Mouse (Mus musculus): ENCODE results near the gene Nav2. TPM values are rescaled to one million over a fixed set of nuclear protein-coding genes. Genes with fewer than 3 reads are reported as not detected.
A peak's percentile ranks its signal among the peaks of the same experiment; 100 is the strongest.

Gene Nav2
- polyA plus RNA-seq, 1 experiment from 2014 or later: 22.4 TPM

DNA sequence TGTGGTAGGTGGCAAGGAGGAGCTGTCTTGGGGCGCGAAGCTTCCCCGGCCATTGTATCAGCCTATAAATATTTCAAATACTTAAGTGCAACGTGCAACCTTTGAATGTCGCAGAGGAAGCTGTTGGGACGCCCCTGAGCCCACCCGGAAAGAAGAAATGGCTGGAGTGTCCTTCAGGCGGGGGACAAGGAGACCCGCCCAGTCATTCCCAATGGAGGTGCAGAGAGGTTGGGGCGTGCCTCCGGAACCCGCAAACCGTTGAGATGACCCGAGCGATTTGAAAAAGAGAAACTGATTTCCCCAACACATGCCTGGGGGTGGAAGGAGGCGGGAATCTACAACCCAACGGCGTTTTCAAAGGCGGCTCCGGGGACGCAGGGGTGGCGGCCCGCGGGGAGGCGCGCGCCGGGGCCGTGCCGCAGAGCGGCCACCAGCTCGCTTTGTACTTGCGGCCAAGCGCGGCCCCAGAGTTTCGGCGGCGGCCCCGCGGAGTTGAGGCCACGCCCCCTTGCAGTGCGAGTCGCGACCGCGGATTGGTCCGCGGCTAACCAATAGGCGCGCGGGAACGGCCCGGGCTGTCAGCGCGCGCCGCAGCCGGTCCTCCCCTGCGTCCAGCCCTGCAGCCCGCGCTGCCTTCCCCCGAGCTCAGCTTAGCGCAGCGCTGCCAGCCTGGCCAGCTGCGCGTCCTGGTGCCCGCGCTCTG is 337.2 kb downstream of the Nav2 start:
- H3K27me3 ChIP-seq (replicated peaks; ENCODE audit: insufficient read depth, low read length): no peaks in the 10 kb centered on the region
- TF ChIP-seq EP300 (IDR thresholded peaks at IDR 0.05) (no peak), CTCF (IDR thresholded peaks at IDR 0.05) (no peak)
- WGBS: under 1% methylated on average over 56 of the region's 68 CpGs
- H3K4me1 ChIP-seq (ENCODE audit: insufficient read depth, low read depth, low read length): peaks cover 17% of the 10 kb centered on the region; the same call in 1 of the 2 replicates
- peak; percentile 95 for ATAC-seq
- H3K4me3 ChIP-seq (ENCODE audit: low read depth, low read length): peak overlapping the region; percentile 52
- peak overlapping the region; percentile 44 for H3K9ac ChIP-seq (replicated peaks; ENCODE audit: low read depth)
- no peaks in the 10 kb centered on the region for H3K36me3 ChIP-seq (ENCODE audit: insufficient read depth, low read length)
- peak overlapping the region; percentile 73 for H3K27ac ChIP-seq (ENCODE audit: low read length)
- DNase-seq (ENCODE audit: low spot score): peak; percentile 97
- H3K9me3 ChIP-seq (ENCODE audit: low read length): no peaks in the 10 kb centered on the region
- H3K4me2 ChIP-seq (replicated peaks; ENCODE audit: low read depth, low read length): peak overlapping the region; percentile 88

DNA sequence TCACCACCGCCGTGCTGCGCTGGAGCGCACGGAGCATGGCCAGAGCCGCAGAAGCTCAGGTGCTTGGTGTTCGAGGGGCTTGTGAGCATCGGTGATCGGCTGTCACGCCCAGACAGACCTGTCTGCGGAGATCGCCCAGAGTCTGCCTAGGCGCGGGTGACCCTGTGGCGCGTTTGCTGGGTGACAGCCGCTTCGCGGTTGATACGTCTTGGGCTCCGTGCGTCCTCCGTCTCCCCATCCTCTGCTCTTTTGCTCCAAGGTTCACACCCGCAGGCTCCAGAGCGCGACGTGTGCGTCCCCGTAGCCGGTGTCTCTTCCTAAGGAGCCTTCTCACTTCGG is 337.7 kb downstream of the Nav2 start:
- no peaks in the 10 kb centered on the region for H3K36me3 ChIP-seq (ENCODE audit: insufficient read depth, low read length)
- H3K27ac ChIP-seq (ENCODE audit: low read length): 0 out of 2 replicates have a peak overlapping the region, but pooled peaks have one; percentile 43
- no peak; the same call in 1 of the 2 replicates for TF ChIP-seq CTCF (IDR thresholded peaks at IDR 0.05)
- TF ChIP-seq EP300 (IDR thresholded peaks at IDR 0.05): no peak
- peak overlapping the region; percentile 29; the same call in 1 of the 2 replicates for H3K9ac ChIP-seq (replicated peaks; ENCODE audit: low read depth)
- H3K27me3 ChIP-seq (replicated peaks; ENCODE audit: insufficient read depth, low read length): no peaks in the 10 kb centered on the region
- ATAC-seq (no peak), DNase-seq (ENCODE audit: low spot score) (no peak)
- H3K4me1 ChIP-seq (ENCODE audit: insufficient read depth, low read depth, low read length): peaks cover 17% of the 10 kb centered on the region; the same call in 1 of the 2 replicates
- peak overlapping the region; percentile 88 for H3K4me2 ChIP-seq (replicated peaks; ENCODE audit: low read depth, low read length)
- peak overlapping the region; percentile 52 for H3K4me3 ChIP-seq (ENCODE audit: low read depth, low read length)
- no peaks in the 10 kb centered on the region for H3K9me3 ChIP-seq (ENCODE audit: low read length)
- under 1% methylated on average over 31 of the region's 31 CpGs for WGBS

DNA sequence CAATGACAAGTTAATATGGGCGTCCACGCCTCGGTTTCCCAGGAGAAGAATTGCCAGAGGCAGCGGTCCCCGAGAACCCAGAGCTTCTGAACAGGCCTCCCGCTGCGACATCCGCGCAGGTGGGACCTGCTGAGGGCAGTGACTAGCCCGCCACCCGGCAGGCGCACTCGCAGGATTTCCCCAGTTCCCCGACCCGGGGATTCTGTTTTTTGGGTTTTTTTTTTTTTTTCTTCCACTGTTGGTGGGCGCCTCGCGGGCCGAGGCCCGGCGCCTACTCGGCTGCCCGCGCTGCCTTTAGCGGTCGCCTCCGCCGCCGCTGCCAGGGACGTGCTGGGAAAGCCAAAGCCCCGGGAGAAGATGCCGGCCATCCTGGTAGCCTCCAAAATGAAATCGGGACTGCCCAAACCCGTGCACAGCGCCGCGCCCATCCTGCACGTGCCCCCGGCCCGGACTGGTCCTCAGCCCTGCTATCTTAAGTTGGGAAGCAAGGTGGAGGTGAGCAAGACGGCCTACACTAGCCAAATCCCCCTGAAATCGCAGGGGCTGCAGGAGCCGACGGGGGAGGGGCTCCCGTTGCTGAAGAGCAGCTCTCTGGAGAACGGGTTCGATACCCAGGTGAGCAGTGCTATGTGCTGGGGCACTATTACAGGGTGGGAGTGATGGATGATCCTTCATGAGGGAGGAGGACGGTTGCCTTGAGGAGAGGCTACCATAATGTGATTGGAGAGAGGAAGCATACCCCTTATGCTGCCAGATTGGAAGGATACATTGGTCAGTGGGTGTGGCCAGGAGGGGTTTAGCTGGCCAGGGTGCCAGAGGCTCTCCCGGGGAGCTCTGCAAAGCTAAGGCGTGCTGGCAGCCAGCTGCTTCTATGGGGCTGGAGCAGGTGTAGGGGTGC is 338.3 kb downstream of the Nav2 start:
- Histone ChIP-seq H3K4me1 (ENCODE audit: insufficient read depth, low read depth, low read length) (peaks cover 17% of the 10 kb centered on the region; the same call in 1 of the 2 replicates), H3K9ac (replicated peaks; ENCODE audit: low read depth) (peak overlapping the region; percentile 29; the same call in 1 of the 2 replicates), H3K27me3 (replicated peaks; ENCODE audit: insufficient read depth, low read length) (no peaks in the 10 kb centered on the region), H3K9me3 (ENCODE audit: low read length) (no peaks in the 10 kb centered on the region), H3K4me2 (replicated peaks; ENCODE audit: low read depth, low read length) (peak overlapping the region; percentile 88), H3K36me3 (ENCODE audit: insufficient read depth, low read length) (no peaks in the 10 kb centered on the region), H3K27ac (ENCODE audit: low read length) (0 out of 2 replicates have a peak overlapping the region, but pooled peaks have one; percentile 43), H3K4me3 (ENCODE audit: low read depth, low read length) (peak overlapping the region; percentile 52)
- TF ChIP-seq CTCF (IDR thresholded peaks at IDR 0.05) (no peak), EP300 (IDR thresholded peaks at IDR 0.05) (no peak)
- ATAC-seq (no peak), DNase-seq (ENCODE audit: low spot score) (no peak)
- WGBS: 2% methylated on average over 50 of the region's 50 CpGs

DNA sequence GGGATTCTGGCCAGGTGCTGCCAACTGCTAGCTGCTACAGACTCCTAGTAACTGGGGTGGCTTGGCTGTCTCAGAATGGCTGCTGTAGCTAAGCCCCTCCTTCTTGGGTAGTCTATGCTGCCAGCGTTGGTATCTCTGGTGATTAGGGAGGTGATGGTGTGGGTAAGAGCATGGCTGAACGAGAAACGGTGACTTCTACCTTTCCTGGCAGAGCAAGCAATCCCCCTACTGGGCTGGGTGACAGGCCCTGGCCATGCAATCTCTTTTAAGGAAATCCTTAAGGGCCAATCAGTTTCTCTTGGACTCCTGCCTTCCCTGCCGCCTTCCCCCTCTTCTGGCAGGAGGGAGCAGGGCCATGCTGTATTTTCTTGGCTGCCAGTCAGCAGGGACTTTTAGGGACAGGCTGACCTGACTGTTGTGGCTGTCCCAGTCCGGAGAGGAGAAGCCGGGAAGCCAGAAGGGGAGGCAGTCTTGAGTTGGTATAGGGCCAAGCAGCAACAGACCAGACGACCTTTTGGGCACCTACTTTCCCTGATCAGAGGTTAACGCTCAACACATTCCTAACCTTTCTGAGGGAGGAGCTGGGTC is 339.3 kb downstream of the Nav2 start:
- H3K4me3 ChIP-seq (ENCODE audit: low read depth, low read length): peak overlapping the region; percentile 52
- WGBS: 6% methylated on average over 8 of the region's 8 CpGs
- H3K27me3 ChIP-seq (replicated peaks; ENCODE audit: insufficient read depth, low read length): no peaks in the 10 kb centered on the region
- peak; percentile 16; the same call in 1 of the 2 replicates for ATAC-seq
- H3K4me1 ChIP-seq (ENCODE audit: insufficient read depth, low read depth, low read length): peaks cover 17% of the 10 kb centered on the region; the same call in 1 of the 2 replicates
- H3K9me3 ChIP-seq (ENCODE audit: low read length): no peaks in the 10 kb centered on the region
- peak overlapping the region; percentile 88 for H3K4me2 ChIP-seq (replicated peaks; ENCODE audit: low read depth, low read length)
- TF ChIP-seq CTCF (IDR thresholded peaks at IDR 0.05) (peak; percentile 57), EP300 (IDR thresholded peaks at IDR 0.05) (no peak)
- peak overlapping the region; percentile 51 for H3K27ac ChIP-seq (ENCODE audit: low read length)
- no peak overlapping the region for H3K9ac ChIP-seq (replicated peaks; ENCODE audit: low read depth)
- no peaks in the 10 kb centered on the region for H3K36me3 ChIP-seq (ENCODE audit: insufficient read depth, low read length)
- DNase-seq (ENCODE audit: low spot score): peak; percentile 83

DNA sequence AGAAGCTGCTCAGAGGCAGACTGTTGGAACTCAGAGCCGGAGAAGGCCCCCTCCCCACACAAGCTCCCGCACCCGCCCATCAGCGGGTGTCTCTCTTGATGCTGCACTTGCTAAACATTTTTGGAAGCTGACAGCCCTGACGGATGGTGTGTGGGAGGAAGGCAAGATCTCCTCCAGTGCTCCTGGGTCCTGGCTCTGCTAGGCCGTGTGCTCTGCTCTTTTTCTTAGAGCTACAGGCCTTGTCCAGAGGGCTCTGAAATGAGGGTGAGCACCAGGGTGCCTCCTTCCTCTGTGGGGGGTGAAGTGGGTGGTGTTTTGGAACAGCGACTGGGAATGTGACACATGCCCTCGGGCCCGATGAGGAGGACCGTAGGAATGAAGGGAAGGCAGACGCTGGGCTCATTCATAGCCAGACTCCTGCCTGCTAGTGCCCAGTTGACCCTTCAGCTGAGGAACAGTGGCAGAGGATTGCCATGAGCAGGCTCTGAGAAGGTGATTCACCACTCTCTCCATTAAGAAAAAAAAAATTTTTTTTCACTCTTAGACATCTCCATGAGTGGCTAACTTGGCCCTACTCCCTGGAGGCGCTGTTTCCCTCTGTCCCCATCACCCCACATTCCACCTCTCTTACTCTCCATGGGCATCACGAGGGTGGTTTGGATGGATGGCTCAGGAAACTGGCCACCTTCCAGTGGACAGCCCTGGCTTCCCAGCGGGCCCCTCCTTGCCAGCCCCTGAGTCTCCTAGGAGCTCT is 340.0 kb downstream of the Nav2 start:
- DNase-seq (ENCODE audit: low spot score) (peak; percentile 71), ATAC-seq (peak; percentile 16)
- TF ChIP-seq CTCF (IDR thresholded peaks at IDR 0.05) (peak; percentile 29; the same call in 1 of the 2 replicates), EP300 (IDR thresholded peaks at IDR 0.05) (peak; percentile 66)
- Histone ChIP-seq H3K27me3 (replicated peaks; ENCODE audit: insufficient read depth, low read length) (no peaks in the 10 kb centered on the region), H3K27ac (ENCODE audit: low read length) (peak overlapping the region; percentile 51; the same call in 1 of the 2 replicates), H3K36me3 (ENCODE audit: insufficient read depth, low read length) (no peaks in the 10 kb centered on the region), H3K9me3 (ENCODE audit: low read length) (no peaks in the 10 kb centered on the region), H3K4me2 (replicated peaks; ENCODE audit: low read depth, low read length) (peak overlapping the region; percentile 88), H3K4me1 (ENCODE audit: insufficient read depth, low read depth, low read length) (peaks cover 17% of the 10 kb centered on the region; the same call in 1 of the 2 replicates), H3K9ac (replicated peaks; ENCODE audit: low read depth) (no peak overlapping the region), H3K4me3 (ENCODE audit: low read depth, low read length) (peak overlapping the region; percentile 52)
- 14% methylated on average over 14 of the region's 14 CpGs for WGBS

Measured in lung, postnatal 0 days (tissue).